Mouse (Mus musculus) erythroblast, embryonic 14.5 days (primary cell): Measurements from ENCODE around the gene Slc35b2. TPM values are rescaled to one million over a fixed set of nuclear protein-coding genes. Genes with fewer than 3 reads are reported as not detected.
A peak's percentile ranks its signal among the peaks of the same experiment; 100 is the strongest.

Source experiments
- H3K27me3 ChIP-seq: 2 replicates; pipeline ENCODE4 v1.6.1; 2012; ENCODE audit warnings: inconsistent platforms; ENCODE audit not compliant: control insufficient read depth
- H3K36me3 ChIP-seq: 2 replicates; pipeline ENCODE4 v1.6.1; 2012; ENCODE audit warnings: mild to moderate bottlenecking, inconsistent platforms; ENCODE audit not compliant: control insufficient read depth
- H3K4me1 ChIP-seq: 2 replicates; pipeline ENCODE4 v1.6.1; 2012; ENCODE audit warnings: inconsistent platforms; ENCODE audit not compliant: control insufficient read depth
- H3K4me3 ChIP-seq: replicated peaks from 2 replicates; pipeline ENCODE3; 2012; ENCODE audit warnings: moderate library complexity, mild to moderate bottlenecking, inconsistent platforms
- H3K9me3 ChIP-seq: 2 replicates; pipeline ENCODE4 v1.6.1; 2012; ENCODE audit warnings: low read length, inconsistent platforms, mixed read lengths; ENCODE audit not compliant: control insufficient read depth
- GATA1 ChIP-seq: IDR thresholded peaks from 2 replicates; pipeline ENCODE4 v1.6.1; 2012; ENCODE audit warnings: low read length, inconsistent platforms, mixed read lengths
- TAL1 ChIP-seq: IDR thresholded peaks from 3 replicates; pipeline ENCODE4 v1.6.1; 2012; ENCODE audit warnings: low read length, inconsistent platforms, mixed read lengths
- polyA plus RNA-seq: library from polyadenylated mRNA; stranded (reverse); fragments of >175 nt; gene quantifications from 2 replicates; pipeline ENCODE4 v1.2.3, GENCODE M21; 2012

Slc35b2 gene
- polyA plus RNA-seq, 1 experiment = 1.7 TPM

GRCm38 (mm10) chr17:45610144-45610866 lies 46.6 kb downstream of the Slc35b2 start:
- Histone ChIP-seq H3K4me1 (peaks cover 34% of the 10 kb centered on the region), H3K4me3 (peak overlapping the region; percentile 43), H3K9me3 (peaks cover 2% of the 10 kb centered on the region; the same call in 1 of the 2 replicates), H3K27me3 (no peaks in the 10 kb centered on the region), H3K36me3 (no peaks in the 10 kb centered on the region)
- TF ChIP-seq GATA1 (no peak), TAL1 (peak; percentile 49)

- Histone ChIP-seq H3K4me1 (peaks cover 39% of the 10 kb centered on the region), H3K27me3 (no peaks in the 10 kb centered on the region), H3K36me3 (no peaks in the 10 kb centered on the region), H3K4me3 (no peak overlapping the region), H3K9me3 (peaks cover 2% of the 10 kb centered on the region; the same call in 1 of the 2 replicates)
- no peak for TF ChIP-seq GATA1
- TF ChIP-seq TAL1 = no peak
These were observed 48.3 kb downstream of the Slc35b2 start for GRCm38 (mm10) chr17:45612008-45612407.

GRCm38 (mm10) chr17:45612921-45613320 lies 49.2 kb downstream of the Slc35b2 start:
- Histone ChIP-seq H3K27me3 (no peaks in the 10 kb centered on the region), H3K36me3 (no peaks in the 10 kb centered on the region), H3K9me3 (peaks cover 2% of the 10 kb centered on the region; the same call in 1 of the 2 replicates), H3K4me3 (no peak overlapping the region), H3K4me1 (peaks cover 39% of the 10 kb centered on the region)
- TF ChIP-seq GATA1 (no peak), TAL1 (no peak)

GRCm38 (mm10) chr17:45616046-45616650 lies 52.5 kb downstream of the Slc35b2 start:
- peaks cover 34% of the 10 kb centered on the region for H3K4me1 ChIP-seq
- TF ChIP-seq TAL1 = no peak
- no peaks in the 10 kb centered on the region for H3K27me3 ChIP-seq
- peaks cover 2% of the 10 kb centered on the region; the same call in 1 of the 2 replicates for H3K9me3 ChIP-seq
- H3K4me3 ChIP-seq = no peak overlapping the region
- H3K36me3 ChIP-seq = no peaks in the 10 kb centered on the region

- Histone ChIP-seq H3K36me3 (no peaks in the 10 kb centered on the region), H3K4me1 (peaks cover 33% of the 10 kb centered on the region), H3K9me3 (peaks cover 2% of the 10 kb centered on the region; the same call in 1 of the 2 replicates), H3K4me3 (no peak overlapping the region), H3K27me3 (no peaks in the 10 kb centered on the region)
- no peak for TF ChIP-seq TAL1
- TF ChIP-seq GATA1 = no peak
These were observed 53.0 kb downstream of the Slc35b2 start for GRCm38 (mm10) chr17:45616679-45617078.

Other genes with a start within 250 kb of the Slc35b2 start
- gene Cdc5l, start 130.1 kb upstream of the Slc35b2 start, polyA plus RNA-seq = 0.74 and 0.98 TPM in 2 replicates
- gene Spats1, start 88.5 kb upstream of the Slc35b2 start, polyA plus RNA-seq = not detected in 2 replicates
- 1.3 and 1.7 TPM in 2 replicates for gene Aars2, start 57.0 kb upstream of the Slc35b2 start, polyA plus RNA-seq
- not detected in 2 replicates for gene Tcte1, start 40.4 kb upstream of the Slc35b2 start, polyA plus RNA-seq
- gene Tmem151b, start 14.2 kb upstream of the Slc35b2 start, polyA plus RNA-seq = 0.01 TPM in 1 of 2 replicates, not detected in the other
- gene Nfkbie, start 8.2 kb upstream of the Slc35b2 start, polyA plus RNA-seq = 0.02 and 0.06 TPM in 2 replicates
- gene Hsp90ab1, start 9.4 kb downstream of the Slc35b2 start, polyA plus RNA-seq = 36.9 and 62.9 TPM in 2 replicates
- 77.5 and 78.0 TPM in 2 replicates for gene Slc29a1, start 35.7 kb downstream of the Slc35b2 start, polyA plus RNA-seq
- gene Mymx, start 38.2 kb downstream of the Slc35b2 start, polyA plus RNA-seq = 0.44 TPM in 1 of 2 replicates, not detected in the other
- 0.01 TPM in 1 of 2 replicates, not detected in the other for gene Capn11, start 95.5 kb downstream of the Slc35b2 start, polyA plus RNA-seq
- gene Mrpl14, start 122.4 kb downstream of the Slc35b2 start, polyA plus RNA-seq = 60.8 and 73.7 TPM in 2 replicates
- 1.2 and 1.7 TPM in 2 replicates for gene Tmem63b, start 123.0 kb downstream of the Slc35b2 start, polyA plus RNA-seq
- not detected in 2 replicates for gene 1600014C23Rik, start 170.0 kb downstream of the Slc35b2 start, polyA plus RNA-seq